Mouse (Mus musculus) ES-E14 (cell line): ENCODE data around the gene Noxo1.

Experiments
- CHD2 ChIP-seq: IDR thresholded peaks from 2 replicates; pipeline ENCODE4 v1.6.1; 2014; ENCODE audit warnings: mild to moderate bottlenecking, low read depth, low read length, inconsistent platforms
- HCFC1 ChIP-seq: IDR thresholded peaks from 2 replicates; pipeline ENCODE4 v1.6.1; 2012; ENCODE audit warnings: low read length, inconsistent platforms, borderline replicate concordance; ENCODE audit not compliant: insufficient read depth
- MAFK ChIP-seq: IDR thresholded peaks from 2 replicates; pipeline ENCODE4 v1.6.1; 2014; ENCODE audit warnings: mild to moderate bottlenecking, low read depth, low read length, inconsistent platforms; ENCODE audit not compliant: insufficient read depth
- ZC3H11A ChIP-seq: IDR thresholded peaks from 2 replicates; pipeline ENCODE4 v1.6.1; 2012; ENCODE audit warnings: low read depth, mild to moderate bottlenecking, inconsistent platforms, low read length, borderline replicate concordance
- ZNF384 ChIP-seq: IDR thresholded peaks from 2 replicates; pipeline ENCODE4 v1.6.1; 2012; ENCODE audit warnings: low read depth, low read length, inconsistent platforms

GRCm38 (mm10) chr17:24730787-24731186 lies 34.8 kb downstream of the Noxo1 start:
- TF ChIP-seq ZNF384, result no peak
- no peak for TF ChIP-seq ZC3H11A
- TF ChIP-seq HCFC1, result no peak
- TF ChIP-seq CHD2, result no peak
- TF ChIP-seq MAFK, result no peak
